In the genomic region with DNA sequence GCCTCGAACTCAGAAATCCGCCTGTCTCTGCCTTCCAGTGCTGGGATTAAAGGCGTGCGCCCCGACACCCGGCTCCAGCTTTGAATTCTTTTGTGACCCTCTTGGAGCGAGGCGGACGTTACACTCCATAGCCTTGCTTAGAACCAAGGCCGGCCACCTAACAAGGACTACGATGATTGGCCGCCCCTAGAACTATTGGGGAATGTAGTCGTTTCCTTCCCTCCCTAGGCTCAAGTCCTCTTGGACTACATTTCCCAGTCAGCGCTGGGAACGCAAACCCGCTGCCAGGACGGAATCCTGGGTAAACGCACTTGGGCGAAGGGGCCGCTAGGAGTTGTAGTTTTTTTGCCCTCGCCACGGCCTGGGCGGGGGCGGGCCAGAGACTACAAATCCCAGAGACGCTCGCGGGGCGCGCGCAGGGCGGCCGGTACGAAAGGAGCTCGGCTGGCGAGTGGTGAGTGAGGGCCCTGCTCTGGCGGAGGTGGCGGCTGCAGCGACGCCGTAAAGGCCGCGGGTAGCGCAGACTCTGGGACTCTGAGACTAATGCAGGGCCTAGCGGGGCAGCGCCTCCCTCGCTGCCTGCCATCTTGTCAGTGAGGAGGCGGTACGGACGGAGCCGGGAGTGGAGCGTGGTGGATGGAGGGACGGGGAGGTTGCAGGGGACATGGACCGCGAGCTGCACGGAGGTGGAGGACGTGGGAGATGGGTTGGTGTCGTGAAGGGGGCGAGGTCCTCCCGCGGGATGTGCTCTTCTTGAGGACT, we compare ENCODE assay signal across 8 mouse cellular contexts. TPM values are rescaled to one million over a fixed set of nuclear protein-coding genes. Genes with fewer than 3 reads are reported as not detected.
DNase-seq lines count a peak whose midpoint lies in the region; ATAC-seq and TF ChIP-seq lines count a peak whose summit lies in the region.

A gene (plus strand): TSS at position 413 of the 762 bp plus-strand sequence.

- POLR2A ChIA-PET in Patski (lab: Charles Lee) = interaction anchor here (0.6 to 1.1 kb wide), 6 partner anchors 14 to 117 kb away, joined by 3 to 5 read pairs (median 4); a partner anchor contains a TSS

- H3K9ac ChIP-seq in hindbrain, embryonic 13.5 days = peak within 1 kb of the TSS; percentile 88

- CTCF ChIA-PET in Patski (lab: Charles Lee) = interaction anchor here (1.0 kb wide), 1 partner anchor 22 kb away, joined by 3 read pairs; no protein-coding TSS in a partner anchor

- TF ChIP-seq CTCF in Patski (IDR thresholded peaks at IDR 0.05) = no peak

- peak; percentile 80 for ATAC-seq in Patski
- peak; percentile 99 for ATAC-seq in hindbrain, embryonic 13.5 days (ENCODE audit: low FRiP score)

- WGBS in hindbrain, embryonic 13.5 days = under 1% methylated on average over 60 of the region's 60 CpGs

- peak; percentile 65 for DNase-seq in Patski (ENCODE audit: low read depth, low spot score)
- DNase-seq in cerebellum, postnatal 14 days = peak; percentile 98 to 99
- DNase-seq in frontal cortex, postnatal 14 days (ENCODE audit: low spot score in 2 of 2) = peak; percentile 97 to 98
- peak; percentile 90 to 96 for DNase-seq in layer of hippocampus, postnatal 25 days (ENCODE audit: extremely low spot score in 1 of 2, low spot score in 1 of 2)
- peak; percentile 99 for DNase-seq in lung, postnatal 25 days (ENCODE audit: low spot score)
- peak; percentile 99 for DNase-seq in retina, embryonic 14.5 days (ENCODE audit: low spot score)
- DNase-seq in thymus, postnatal 4 days = peak; percentile 96

- H3K4me2 ChIP-seq in hindbrain, embryonic 13.5 days = peak within 1 kb of the TSS; percentile 68

- 0 out of 2 replicates have a peak, but pooled peaks cover 2% of the 10 kb centered on the region for H3K36me3 ChIP-seq in hindbrain, embryonic 13.5 days

- no peaks in the 10 kb centered on the region for H3K27me3 ChIP-seq in Patski
- no peaks in the 10 kb centered on the region for H3K27me3 ChIP-seq in hindbrain, embryonic 13.5 days

- H3K9me3 ChIP-seq in hindbrain, embryonic 13.5 days = no peaks in the 10 kb centered on the region

- peak within 1 kb of the TSS; percentile 91 for H3K27ac ChIP-seq in hindbrain, embryonic 13.5 days

- H3K4me1 ChIP-seq in hindbrain, embryonic 13.5 days (replicated peaks) = peaks cover 18% of the 10 kb centered on the region

- H3K4me3 ChIP-seq in hindbrain, embryonic 13.5 days = peak within 1 kb of the TSS; percentile 80

- in situ Hi-C loops in Patski (cut with MboI; ENCODE audit: low pct_unique_long_range_greater_than_20kb) = loop anchor here (10.0 kb wide), 1 partner anchor 135 kb away; no protein-coding TSS in a partner anchor

RNA-seq across cellular contexts. Expression of the gene that starts here (rescaled TPM):
- polyA plus RNA-seq in Patski (2021) = 9.3 TPM
- polyA plus RNA-seq in hindbrain, embryonic 13.5 days (2015; fragmentation: Nextera tagmentation; extraction: Ambion mirVana) = 32.1 and 32.7 TPM in 2 replicates
- total RNA-seq in layer of hippocampus, postnatal 25 days (2021) = 10 to 100 TPM; 21.6 to 30.3 TPM

Comparison
In these comparisons a context has a peak if more than half of its experiments do, and no peak if none do; other contexts are left out.
1. Peak in every context shown above with its lines: DNase-seq, ATAC-seq, H3K4me3 ChIP-seq and H3K27ac ChIP-seq.